Comparison of ENCODE assay signal across 20 mouse cellular contexts in the genomic region with DNA sequence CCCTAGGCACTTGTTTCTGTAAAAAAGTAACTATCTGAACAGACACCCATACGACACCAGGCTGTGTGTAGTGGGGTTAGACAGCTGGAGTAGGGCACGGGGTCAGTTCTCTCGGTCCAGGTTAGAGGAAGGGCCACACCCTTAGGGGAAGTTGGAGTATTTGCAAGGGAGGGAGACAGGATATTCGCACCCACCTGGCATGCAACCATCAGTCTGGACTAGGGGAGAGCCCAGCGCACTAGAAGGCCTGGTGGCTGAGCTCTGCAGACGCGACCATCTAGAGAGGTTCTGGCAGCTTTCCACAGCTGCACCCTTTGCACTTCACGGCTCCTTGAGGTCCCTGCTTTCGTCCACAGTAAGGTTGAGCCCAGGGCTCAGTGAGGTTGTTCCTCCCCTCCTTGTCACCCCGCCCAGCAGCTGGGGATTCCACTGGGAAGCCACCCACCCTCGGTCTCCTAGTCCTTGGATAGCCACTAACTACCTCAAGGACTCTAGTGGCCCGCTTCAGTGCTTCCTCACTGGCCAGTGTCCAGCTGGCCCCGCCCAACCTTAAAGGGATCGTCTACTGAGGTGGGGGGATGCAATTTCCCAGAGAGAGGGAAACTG. TPM values are rescaled to one million over a fixed set of nuclear protein-coding genes. Genes with fewer than 3 reads are reported as not detected.
DNase-seq lines count a peak whose midpoint lies in the region; ATAC-seq and TF ChIP-seq lines count a peak whose summit lies in the region.
"Had no signal": no experiment of that assay in that cellular context is flagged by ENCODE, and none has a peak within 500 bp of the region (broad histone marks: within the 10 kb centered on the region; RNA-seq: fewer than 3 reads in every experiment).

No protein-coding gene starts in this region.

- no peaks in the 10 kb centered on the region for H3K79me2 ChIP-seq in heart, adult 2 months (replicated peaks; ENCODE audit: control insufficient read depth, insufficient read depth, low read length)

- intact Hi-C loops in heart, adult 2 months (cut with DNase I), result no loop called here
- intact Hi-C loops in heart, postnatal 25 days (cut with DNase I), result no loop called here

- no peak overlapping the region for H3K9ac ChIP-seq in heart, adult 2 months (ENCODE audit: low read depth, low read length)
- H3K9ac ChIP-seq in lung, embryonic 15.5 days, result no peak overlapping the region
- H3K9ac ChIP-seq: forebrain, embryonic 12.5 days; limb, embryonic 12.5 days; liver, embryonic 14.5 days had no signal

- no peaks in the 10 kb centered on the region for H3K9me3 ChIP-seq in lung, embryonic 15.5 days
- H3K9me3 ChIP-seq: forebrain, embryonic 12.5 days; limb, embryonic 12.5 days had no signal

- H3K27me3 ChIP-seq in heart, adult 2 months (ENCODE audit: control insufficient read depth, insufficient read depth, low read length), result no peaks in the 10 kb centered on the region
- H3K27me3 ChIP-seq in lung, embryonic 15.5 days, result no peaks in the 10 kb centered on the region
- H3K27me3 ChIP-seq: forebrain, embryonic 12.5 days had no signal

- peak; percentile 24 to 30 for DNase-seq in heart, adult 2 months
- DNase-seq in heart, postnatal 25 days (ENCODE audit: low spot score), result no peak
- peak; percentile 38 for DNase-seq in ovary, postnatal 36 days (ENCODE audit: low spot score)
- DNase-seq in ovary, postnatal 14 days (ENCODE audit: low spot score), result no peak
- DNase-seq in right cerebral cortex, postnatal 14 days, result no peak
- no peak for DNase-seq in layer of hippocampus, adult 11-12 months (ENCODE audit: low spot score)
- DNase-seq: cerebellum, adult 2 months; right cerebral cortex, adult 18-20 months had no signal

- TF ChIP-seq POLR2A in heart, adult 2 months (IDR thresholded peaks at IDR 0.05; ENCODE audit: insufficient read depth, low read depth, low read length), result no peak

- peak; percentile 56; the same call in 1 of the 2 replicates for ATAC-seq in lung, embryonic 15.5 days (ENCODE audit: borderline replicate concordance, extremely low read depth, low FRiP score, low TSS enrichment)

- no peaks in the 10 kb centered on the region for H3K36me3 ChIP-seq in heart, adult 2 months (ENCODE audit: control insufficient read depth, insufficient read depth, low read length)
- H3K36me3 ChIP-seq in lung, embryonic 15.5 days, result no peaks in the 10 kb centered on the region
- H3K36me3 ChIP-seq: forebrain, embryonic 12.5 days; limb, embryonic 12.5 days had no signal

- no peak for TF ChIP-seq CTCF in heart, adult 2 months (IDR thresholded peaks at IDR 0.05)

- no peaks in the 10 kb centered on the region for H3K4me1 ChIP-seq in heart, adult 2 months (ENCODE audit: control insufficient read depth, insufficient read depth, low read length)
- H3K4me1 ChIP-seq in lung, embryonic 15.5 days, result no peaks in the 10 kb centered on the region
- H3K4me1 ChIP-seq: forebrain, embryonic 12.5 days; limb, embryonic 12.5 days; megakaryocyte, embryonic 14.5 days had no signal

- no peak overlapping the region for H3K4me3 ChIP-seq in heart, adult 2 months
- H3K4me3 ChIP-seq in lung, embryonic 15.5 days, result no peak overlapping the region
- H3K4me3 ChIP-seq: forebrain, embryonic 12.5 days; layer of hippocampus, adult 2 months; left cerebral cortex, adult 2 months; limb, embryonic 12.5 days; megakaryocyte, embryonic 14.5 days had no signal

- no peak for TF ChIP-seq EP300 in heart, adult 2 months (IDR thresholded peaks at IDR 0.05; ENCODE audit: insufficient read depth, low read depth, low read length)

- 38% methylated on average over 14 of the region's 14 CpGs for WGBS in heart, adult 2 months
- WGBS in lung, embryonic 15.5 days, result 41% methylated on average over 14 of the region's 14 CpGs

- H3K27ac ChIP-seq in heart, adult 2 months, result no peak overlapping the region
- no peak overlapping the region for H3K27ac ChIP-seq in lung, embryonic 15.5 days
- H3K27ac ChIP-seq: forebrain, embryonic 12.5 days; layer of hippocampus, adult 2 months; left cerebral cortex, adult 2 months; limb, embryonic 12.5 days; liver, embryonic 14.5 days had no signal

- no peak overlapping the region for H3K4me2 ChIP-seq in lung, embryonic 15.5 days
- H3K4me2 ChIP-seq: forebrain, embryonic 12.5 days; limb, embryonic 12.5 days had no signal

RNA-seq across cellular contexts. Expression of a gene that starts 13.5 kb away (rescaled TPM):
- not detected for total RNA-seq in heart, adult 2 months (2021)
- polyA plus RNA-seq in heart, adult 2 months (2012; rRNA removed), result not detected in 2 replicates
- total RNA-seq in heart, postnatal 25 days (2021), result not detected
- polyA plus RNA-seq in lung, embryonic 15.5 days (2015; fragmentation: Nextera tagmentation; extraction: Ambion mirVana), result not detected in 2 replicates
- total RNA-seq: adrenal gland, adult 18-20 months; hematopoietic stem cell, adult 5-6 weeks; layer of hippocampus, adult 2 months; left cerebral cortex, adult 2 months; neutrophil, adult 5-6 weeks had no signal
- polyA plus RNA-seq: brain, embryonic 14.5 days; cortical plate, adult 2 months; forebrain, embryonic 12.5 days; limb, embryonic 12.5 days; liver, embryonic 14.5 days had no signal

RNA-seq across cellular contexts. Expression of a gene that starts 41.4 kb away (rescaled TPM):
- total RNA-seq in heart, adult 2 months (2021), result not detected
- 0.02 TPM in 1 of 2 replicates, not detected in the other for polyA plus RNA-seq in heart, adult 2 months (2012; rRNA removed)
- not detected for total RNA-seq in heart, postnatal 25 days (2021)
- polyA plus RNA-seq in lung, embryonic 15.5 days (2015; fragmentation: Nextera tagmentation; extraction: Ambion mirVana), result 2.5 and 2.8 TPM in 2 replicates
- total RNA-seq: adrenal gland, adult 18-20 months had no signal

RNA-seq across cellular contexts. Expression of a gene that starts 55.3 kb away (rescaled TPM):
- 1 to 10 TPM; 1.4 to 4.0 TPM for total RNA-seq in heart, adult 2 months (2021)
- polyA plus RNA-seq in heart, adult 2 months (2012; rRNA removed), result 5.2 and 5.4 TPM in 2 replicates
- total RNA-seq in heart, postnatal 25 days (2021), result 1 to 10 TPM; 2.4 TPM
- polyA plus RNA-seq in lung, embryonic 15.5 days (2015; fragmentation: Nextera tagmentation; extraction: Ambion mirVana), result 4.6 and 4.9 TPM in 2 replicates

Comparison
In these comparisons a context has a peak if more than half of its experiments do, and no peak if none do; other contexts are left out.
1. DNase-seq: peak in heart, adult 2 months (2 of 2) and ovary, postnatal 36 days (single experiment); none in heart, postnatal 25 days (single experiment), ovary, postnatal 14 days (single experiment), right cerebral cortex, postnatal 14 days (single experiment) and layer of hippocampus, adult 11-12 months (single experiment).